Mouse (Mus musculus) olfactory bulb, adult 2 months (tissue): ENCODE results near the gene Cntnap2.

Source experiments
- CTCF ChIP-seq: fragments of 200-500 bp; IDR thresholded peaks from 2 replicates; pipeline ENCODE4 v1.5.1; 2012; ENCODE audit warnings: low read depth, mild to moderate bottlenecking, low read length, moderate library complexity; ENCODE audit not compliant: insufficient read depth
- POLR2A ChIP-seq: fragments of 200-500 bp; IDR thresholded peaks from 2 replicates; pipeline ENCODE4 v1.6.1; 2012; ENCODE audit warnings: mild to moderate bottlenecking, low read depth, low read length, moderate library complexity; ENCODE audit not compliant: insufficient read depth

GRCm38 (mm10) chr6:46040671-46041070, 981.5 kb downstream of the Cntnap2 start:
- TF ChIP-seq POLR2A, result no peak
- TF ChIP-seq CTCF, result no peak
